Mouse (Mus musculus) lung, embryonic 15.5 days (tissue): ENCODE data around the gene Sh3bp4. TPM values are rescaled to one million over a fixed set of nuclear protein-coding genes. Genes with fewer than 3 reads are reported as not detected.

Experiments used
- ATAC-seq: fragments of 200-750 bp; cut with Nextera tagmentation; 2 replicates; pipeline ENCODE4 v1.8.0; 2017; ENCODE audit warnings: moderate number of reproducible peaks, borderline replicate concordance; ENCODE audit not compliant: low FRiP score, low TSS enrichment; ENCODE audit errors: extremely low read depth
- H3K27ac ChIP-seq: fragments of 300-500 bp; sonication (generic); 2 replicates; pipeline ENCODE4 v1.5.1; 2015; ENCODE audit warnings: moderate library complexity, mild to moderate bottlenecking, inconsistent platforms
- H3K27me3 ChIP-seq: fragments of 300-500 bp; sonication (generic); 2 replicates; pipeline ENCODE4 v1.6.1; 2015; ENCODE audit warnings: inconsistent platforms
- H3K36me3 ChIP-seq: fragments of 300-500 bp; sonication (generic); 2 replicates; pipeline ENCODE4 v1.6.1; 2015; ENCODE audit warnings: inconsistent platforms
- H3K4me1 ChIP-seq: fragments of 300-500 bp; sonication (generic); 2 replicates; pipeline ENCODE4 v1.6.1; 2015; ENCODE audit warnings: inconsistent platforms
- H3K4me2 ChIP-seq: fragments of 300-500 bp; sonication (generic); 2 replicates; pipeline ENCODE4 v1.6.1; 2015; ENCODE audit warnings: inconsistent platforms, mild to moderate bottlenecking, moderate library complexity
- H3K4me3 ChIP-seq: fragments of 300-500 bp; sonication (generic); 2 replicates; pipeline ENCODE4 v1.5.1; 2015; ENCODE audit warnings: mild to moderate bottlenecking, inconsistent platforms
- H3K9ac ChIP-seq: fragments of 300-500 bp; sonication (generic); 2 replicates; pipeline ENCODE4 v1.6.1; 2015; ENCODE audit warnings: inconsistent platforms
- H3K9me3 ChIP-seq: fragments of 300-500 bp; sonication (generic); 2 replicates; pipeline ENCODE4 v1.6.1; 2016; ENCODE audit warnings: inconsistent platforms
- WGBS: fragments of 180-500 bp; shearing (Covaris S2); methylation state at CpG from one replicate; pipeline ENCODE4 v1.1.7; 2015; 5-methylcytosine and 5-hydroxymethylcytosine counted together
- polyA plus RNA-seq: library from polyadenylated mRNA; unstranded; fragments of >200 nt; fragmentation: Nextera tagmentation; extraction: Ambion mirVana; gene quantifications from 2 replicates; pipeline ENCODE4 v1.2.1, GENCODE M21; 2015

Gene Sh3bp4
- polyA plus RNA-seq, 1 experiment from 2014 or later = 27.1 TPM

- peak overlapping the region; percentile 81 for H3K4me2 ChIP-seq
- no peaks in the 10 kb centered on the region for H3K9me3 ChIP-seq
- H3K9ac ChIP-seq = peak overlapping the region; percentile 89
- H3K4me3 ChIP-seq = peak overlapping the region; percentile 87
- peak overlapping the region; percentile 83 for H3K27ac ChIP-seq
- no peaks in the 10 kb centered on the region for H3K27me3 ChIP-seq
- no peaks in the 10 kb centered on the region for H3K36me3 ChIP-seq
- no peak for ATAC-seq
- 15% methylated on average over 14 of the region's 14 CpGs for WGBS
- peaks cover 54% of the 10 kb centered on the region for H3K4me1 ChIP-seq
These were observed 2.2 kb downstream of the Sh3bp4 start for GRCm38 (mm10) chr1:89072143-89072990.

DNA sequence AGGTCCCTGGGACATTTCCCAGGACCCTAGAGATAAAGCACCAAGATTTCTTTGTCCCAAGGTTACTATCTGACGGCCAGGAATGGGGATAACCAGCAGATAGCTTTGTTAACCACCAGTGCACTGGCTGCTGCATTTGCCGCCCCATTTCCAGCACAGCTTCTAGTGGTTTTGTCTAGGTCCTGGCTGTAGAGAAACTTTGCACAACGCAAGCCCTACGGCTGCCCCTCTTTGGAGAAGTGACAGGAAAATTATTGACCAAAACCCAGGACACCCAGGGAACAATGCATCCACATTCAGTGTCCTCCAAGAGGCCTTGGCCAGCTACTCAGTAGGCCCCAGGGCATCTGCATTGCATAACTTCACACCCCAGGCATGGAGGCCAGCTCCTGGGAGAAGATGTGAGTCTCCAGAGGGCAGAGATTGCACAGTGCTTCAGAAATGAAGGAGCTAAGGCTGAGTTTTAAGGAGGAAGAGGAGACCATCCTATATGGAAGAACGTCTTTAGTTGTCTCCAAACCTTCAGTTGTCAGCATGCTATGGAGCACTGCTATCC, 3.2 kb downstream of the Sh3bp4 start:
- Histone ChIP-seq H3K36me3 (no peaks in the 10 kb centered on the region), H3K9ac (no peak overlapping the region), H3K27me3 (no peaks in the 10 kb centered on the region), H3K27ac (no peak overlapping the region), H3K4me3 (no peak overlapping the region), H3K9me3 (no peaks in the 10 kb centered on the region), H3K4me1 (peaks cover 62% of the 10 kb centered on the region), H3K4me2 (no peak overlapping the region)
- no peak for ATAC-seq
- WGBS = 88% methylated on average over 5 of the region's 5 CpGs

DNA sequence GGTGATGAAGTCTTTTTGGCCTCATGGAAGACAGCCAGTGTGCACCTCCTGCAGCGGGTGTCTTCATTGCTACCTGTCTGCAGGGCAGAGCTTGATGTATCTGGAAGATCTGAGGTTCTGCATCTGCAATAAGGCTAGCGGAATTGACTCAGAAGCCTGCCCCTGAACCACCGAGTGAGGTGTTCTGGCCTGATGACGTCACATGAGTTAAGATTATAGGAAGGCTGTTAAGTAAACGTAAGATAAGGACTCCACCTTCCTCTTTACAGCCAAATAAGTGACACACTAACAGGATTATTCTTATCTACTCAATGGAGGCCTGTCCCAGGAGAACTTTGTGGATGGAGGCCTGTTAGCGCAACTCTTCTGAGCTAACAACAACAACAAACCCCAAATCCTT, 4.5 kb downstream of the Sh3bp4 start:
- Histone ChIP-seq H3K4me1 (peaks cover 63% of the 10 kb centered on the region), H3K9ac (no peak overlapping the region), H3K4me2 (no peak overlapping the region), H3K27me3 (no peaks in the 10 kb centered on the region), H3K36me3 (no peaks in the 10 kb centered on the region), H3K27ac (no peak overlapping the region), H3K9me3 (no peaks in the 10 kb centered on the region), H3K4me3 (no peak overlapping the region)
- no peak for ATAC-seq
- 43% methylated on average over 6 of the region's 6 CpGs for WGBS

DNA sequence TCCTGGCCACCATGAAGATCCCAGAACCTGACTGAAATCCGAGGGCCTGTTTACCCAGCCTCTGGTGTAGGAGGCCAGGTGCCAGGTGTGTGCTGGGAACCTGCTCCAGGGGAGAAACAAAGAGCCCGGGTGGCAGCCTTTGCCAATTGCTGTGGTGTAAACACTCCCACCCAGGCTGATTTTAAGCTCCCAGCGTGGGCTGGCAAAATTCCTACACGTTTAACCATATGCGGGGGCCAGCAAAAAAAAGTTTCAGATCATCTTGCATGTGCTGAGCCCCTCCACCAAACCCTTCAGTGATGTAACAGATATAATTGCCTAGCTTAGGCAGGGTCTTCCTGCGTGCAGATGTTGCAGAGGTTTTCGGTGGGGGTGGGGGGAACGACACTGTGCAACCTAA, 4.9 kb downstream of the Sh3bp4 start:
- Histone ChIP-seq H3K4me1 (peaks cover 62% of the 10 kb centered on the region), H3K27me3 (no peaks in the 10 kb centered on the region), H3K36me3 (no peaks in the 10 kb centered on the region), H3K9me3 (no peaks in the 10 kb centered on the region), H3K27ac (no peak overlapping the region), H3K4me3 (no peak overlapping the region), H3K9ac (no peak overlapping the region), H3K4me2 (no peak overlapping the region)
- 45% methylated on average over 8 of the region's 8 CpGs for WGBS
- no peak for ATAC-seq

- Histone ChIP-seq H3K4me2 (no peak overlapping the region), H3K4me1 (peaks cover 63% of the 10 kb centered on the region), H3K27me3 (no peaks in the 10 kb centered on the region), H3K4me3 (no peak overlapping the region), H3K27ac (no peak overlapping the region), H3K36me3 (no peaks in the 10 kb centered on the region), H3K9me3 (no peaks in the 10 kb centered on the region), H3K9ac (no peak overlapping the region)
- ATAC-seq = no peak
- 81% methylated on average over 9 of the region's 9 CpGs for WGBS
These were observed 6.6 kb downstream of the Sh3bp4 start for GRCm38 (mm10) chr1:89076777-89077176.

DNA sequence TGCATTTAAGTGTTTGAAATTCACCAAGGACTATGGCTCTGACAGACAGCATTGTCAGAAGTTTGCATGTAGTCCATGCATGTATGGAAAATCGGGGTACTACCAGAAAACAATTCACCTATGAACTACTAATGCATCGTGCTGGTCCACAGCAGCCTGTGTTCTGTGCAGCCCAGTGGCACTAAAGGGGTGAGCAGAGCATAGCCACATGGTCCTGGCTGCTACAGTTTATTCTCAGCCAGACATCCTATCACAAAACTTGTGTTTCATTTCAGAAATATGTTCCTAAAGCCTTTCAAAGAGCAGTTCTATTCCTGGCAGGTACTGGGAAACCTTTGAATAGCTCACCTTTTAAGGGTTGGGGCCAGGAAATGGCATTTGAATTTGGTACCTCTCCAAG, 8.0 kb downstream of the Sh3bp4 start:
- H3K36me3 ChIP-seq = no peaks in the 10 kb centered on the region
- H3K9me3 ChIP-seq = no peaks in the 10 kb centered on the region
- 51% methylated on average over 2 of the region's 2 CpGs for WGBS
- H3K27me3 ChIP-seq = no peaks in the 10 kb centered on the region
- no peak overlapping the region for H3K4me3 ChIP-seq
- no peak for ATAC-seq
- H3K27ac ChIP-seq = peak overlapping the region; percentile 26; the same call in 1 of the 2 replicates
- no peak overlapping the region for H3K9ac ChIP-seq
- no peak overlapping the region for H3K4me2 ChIP-seq
- peaks cover 62% of the 10 kb centered on the region for H3K4me1 ChIP-seq

DNA sequence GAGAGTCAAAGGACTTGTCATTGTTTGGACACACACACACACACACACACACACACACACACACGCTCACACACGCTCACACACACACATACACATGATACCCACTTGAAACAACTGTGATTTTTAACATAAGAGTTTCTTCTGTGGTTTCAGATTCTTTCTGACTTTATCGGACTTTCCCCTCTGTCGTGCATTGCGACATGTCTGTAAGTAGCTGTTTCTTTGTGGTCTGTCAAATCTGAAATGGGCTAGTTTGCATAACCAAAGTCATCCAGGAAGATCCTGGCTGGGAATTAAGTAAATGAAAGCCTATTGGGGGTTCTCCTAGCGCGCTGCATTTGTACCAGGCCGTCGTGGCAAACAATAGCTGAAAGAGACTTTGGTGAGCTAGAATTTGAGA, 8.5 kb downstream of the Sh3bp4 start:
- 39% methylated on average over 9 of the region's 9 CpGs for WGBS
- no peak overlapping the region for H3K9ac ChIP-seq
- ATAC-seq = no peak

DNA sequence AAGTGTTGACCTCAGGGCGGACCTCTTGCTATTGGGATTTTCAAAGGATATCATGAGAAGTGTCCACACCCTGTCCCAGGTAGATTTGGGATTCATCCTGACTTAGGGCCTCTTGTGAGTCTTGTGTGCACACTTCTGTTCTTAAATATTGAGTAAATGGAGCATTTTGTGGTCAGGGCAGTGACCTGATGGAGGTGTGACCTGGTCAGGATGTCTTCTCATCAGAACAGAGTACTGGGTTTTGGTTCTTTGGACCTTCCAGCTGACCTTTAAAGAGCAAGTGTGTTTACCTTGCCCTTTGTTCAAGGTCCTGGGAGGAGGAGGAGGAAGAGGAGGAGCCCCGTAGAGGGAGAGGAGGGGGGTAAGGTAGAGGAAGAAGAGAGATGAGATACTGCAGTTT, 9.0 kb downstream of the Sh3bp4 start:
- Histone ChIP-seq H3K4me3 (no peak overlapping the region), H3K36me3 (no peaks in the 10 kb centered on the region), H3K4me2 (no peak overlapping the region), H3K27ac (peak overlapping the region; percentile 26; the same call in 1 of the 2 replicates), H3K9ac (no peak overlapping the region), H3K4me1 (peaks cover 54% of the 10 kb centered on the region), H3K27me3 (no peaks in the 10 kb centered on the region), H3K9me3 (no peaks in the 10 kb centered on the region)
- 47% methylated on average over 2 of the region's 2 CpGs for WGBS
- ATAC-seq = no peak

More for the DNA sequence above, 8.5 kb downstream of the Sh3bp4 start:
- H3K27me3 ChIP-seq = no peaks in the 10 kb centered on the region
- no peaks in the 10 kb centered on the region for H3K9me3 ChIP-seq
- peaks cover 57% of the 10 kb centered on the region for H3K4me1 ChIP-seq
- H3K4me3 ChIP-seq = no peak overlapping the region
- no peak overlapping the region for H3K4me2 ChIP-seq
- peak overlapping the region; percentile 26; the same call in 1 of the 2 replicates for H3K27ac ChIP-seq
- H3K36me3 ChIP-seq = no peaks in the 10 kb centered on the region

GRCm38 (mm10) chr1:89080371-89080770, 10.2 kb downstream of the Sh3bp4 start:
- no peaks in the 10 kb centered on the region for H3K36me3 ChIP-seq
- no peak for ATAC-seq
- WGBS = 70% methylated on average over 8 of the region's 8 CpGs
- peaks cover 45% of the 10 kb centered on the region for H3K4me1 ChIP-seq
- H3K4me2 ChIP-seq = no peak overlapping the region
- no peaks in the 10 kb centered on the region for H3K27me3 ChIP-seq
- no peak overlapping the region for H3K27ac ChIP-seq
- no peaks in the 10 kb centered on the region for H3K9me3 ChIP-seq
- no peak overlapping the region for H3K4me3 ChIP-seq
- H3K9ac ChIP-seq = no peak overlapping the region

- no peak for ATAC-seq
- H3K4me1 ChIP-seq = peaks cover 45% of the 10 kb centered on the region
These were observed 10.6 kb downstream of the Sh3bp4 start for GRCm38 (mm10) chr1:89080795-89081194.

GRCm38 (mm10) chr1:89081371-89081770, 11.2 kb downstream of the Sh3bp4 start:
- no peak overlapping the region for H3K9ac ChIP-seq
- peaks cover 45% of the 10 kb centered on the region for H3K4me1 ChIP-seq
- H3K27me3 ChIP-seq = no peaks in the 10 kb centered on the region
- H3K4me2 ChIP-seq = no peak overlapping the region
- no peak overlapping the region for H3K27ac ChIP-seq
- no peak for ATAC-seq
- no peaks in the 10 kb centered on the region for H3K9me3 ChIP-seq
- no peaks in the 10 kb centered on the region for H3K36me3 ChIP-seq
- H3K4me3 ChIP-seq = no peak overlapping the region
- 71% methylated on average over 4 of the region's 4 CpGs for WGBS

More at GRCm38 (mm10) chr1:89080795-89081194, 10.6 kb downstream of the Sh3bp4 start:
- 63% methylated on average over 5 of the region's 5 CpGs for WGBS
- H3K27me3 ChIP-seq = no peaks in the 10 kb centered on the region
- no peak overlapping the region for H3K9ac ChIP-seq
- H3K4me2 ChIP-seq = no peak overlapping the region
- H3K27ac ChIP-seq = no peak overlapping the region
- H3K36me3 ChIP-seq = no peaks in the 10 kb centered on the region
- H3K4me3 ChIP-seq = no peak overlapping the region
- H3K9me3 ChIP-seq = no peaks in the 10 kb centered on the region

DNA sequence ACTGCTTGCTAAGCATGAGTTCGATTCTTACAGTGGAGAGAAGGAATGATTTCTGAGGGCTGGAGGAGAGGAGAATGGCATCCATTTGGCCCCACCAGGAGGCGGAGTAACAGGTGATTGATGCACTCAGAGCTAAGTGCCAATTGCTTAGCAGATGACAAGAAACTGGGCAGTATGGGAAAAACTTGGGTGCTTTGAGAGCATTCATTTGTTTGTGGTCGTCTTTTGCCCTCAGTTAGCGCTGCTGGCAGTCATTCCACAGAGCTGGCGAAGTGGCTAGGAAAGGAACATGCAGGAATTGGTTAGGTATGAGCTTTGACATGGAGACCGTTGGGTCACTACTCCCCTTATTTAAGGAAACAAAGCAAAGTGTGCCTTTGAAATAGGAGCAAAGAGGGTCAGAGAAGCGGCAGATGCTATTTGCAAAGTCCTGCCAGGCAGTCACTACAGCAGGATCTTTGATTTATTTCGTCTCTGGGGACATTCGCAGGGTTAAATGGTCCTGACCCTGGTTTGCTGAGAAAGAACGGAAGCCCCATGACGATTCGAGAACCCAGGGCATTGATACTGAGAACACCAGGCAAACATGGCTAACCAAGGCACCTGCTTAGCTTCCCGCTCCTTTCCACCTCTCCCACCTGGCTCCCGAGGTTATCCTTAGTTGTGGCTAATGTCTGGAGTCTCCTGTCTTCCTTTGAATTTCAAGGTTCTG, 12.1 kb downstream of the Sh3bp4 start:
- no peak for ATAC-seq
- Histone ChIP-seq H3K4me1 (peaks cover 35% of the 10 kb centered on the region), H3K27ac (no peak overlapping the region), H3K9ac (no peak overlapping the region), H3K36me3 (no peaks in the 10 kb centered on the region), H3K27me3 (no peaks in the 10 kb centered on the region), H3K4me3 (no peak overlapping the region), H3K9me3 (no peaks in the 10 kb centered on the region), H3K4me2 (no peak overlapping the region)
- 53% methylated on average over 14 of the region's 14 CpGs for WGBS
